Mouse (Mus musculus): ENCODE measurements at regions not wholly inside any gene's neighbourhood (a gene's known extent, or its start where the extent isn't known, plus 50 kb on each side); places are given as distances from the start of the nearest gene placed in this dataset.

DNA sequence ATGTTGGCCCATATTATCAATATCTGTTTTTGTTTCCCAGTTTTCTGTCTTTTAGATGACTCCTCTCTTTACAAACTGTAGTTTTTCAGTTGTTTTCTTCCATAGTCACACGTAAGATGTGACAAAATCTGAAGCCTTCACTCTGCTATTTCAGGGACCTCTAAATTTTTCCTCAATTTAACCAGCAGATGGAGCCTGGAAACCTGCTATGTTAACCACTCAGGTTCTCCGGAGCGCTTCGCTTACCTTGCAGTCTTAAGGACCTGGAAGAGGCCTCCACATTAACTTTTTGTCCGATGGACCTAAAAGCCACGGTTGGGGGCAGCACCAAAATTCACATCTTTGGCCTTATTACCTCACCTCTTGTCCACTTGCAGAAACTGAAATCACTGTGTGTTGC, 248.4 kb downstream of the Papss1 start:
- TF ChIP-seq CTCF (IDR thresholded peaks at IDR 0.05; ENCODE audit: extremely low read depth, insufficient read depth, low read length), result peak; percentile 39; the same call in 1 of the 2 replicates
- no peak for TF ChIP-seq POLR2A (IDR thresholded peaks at IDR 0.05; ENCODE audit: extremely low read depth, insufficient read depth, low read length)
